Mouse (Mus musculus): ENCODE measurements around the gene Ggt1. TPM values are rescaled to one million over a fixed set of nuclear protein-coding genes. Genes with fewer than 3 reads are reported as not detected.

The Ggt1 gene
- polyA plus RNA-seq, 1 experiment from 2014 or later = 2.1 TPM

GRCm38 (mm10) chr10:75595981-75596380 lies 34.6 kb downstream of the Ggt1 start:
- no peak overlapping the region for H3K27ac ChIP-seq (ENCODE audit: low read depth, low read length)
- H3K4me1 ChIP-seq (ENCODE audit: control insufficient read depth, insufficient read depth, low read depth, low read length) = no peaks in the 10 kb centered on the region
- peaks cover 3% of the 10 kb centered on the region for H3K9me3 ChIP-seq (ENCODE audit: control insufficient read depth, low read length)
- H3K27me3 ChIP-seq (replicated peaks; ENCODE audit: control insufficient read depth, insufficient read depth, low read length) = no peaks in the 10 kb centered on the region
- 77% methylated on average over 8 of the region's 8 CpGs for WGBS
- H3K4me3 ChIP-seq (ENCODE audit: low read length) = no peak overlapping the region
- no peak overlapping the region for H3K4me2 ChIP-seq (ENCODE audit: low read length)
- no peak for ATAC-seq
- H3K9ac ChIP-seq (ENCODE audit: low read depth, low read length) = no peak overlapping the region
- no peaks in the 10 kb centered on the region for H3K36me3 ChIP-seq (ENCODE audit: control insufficient read depth, insufficient read depth, low read length)

GRCm38 (mm10) chr10:75600189-75600730 lies 38.9 kb downstream of the Ggt1 start:
- WGBS = 81% methylated on average over 7 of the region's 7 CpGs
- H3K9ac ChIP-seq (ENCODE audit: low read depth, low read length) = no peak overlapping the region
- no peaks in the 10 kb centered on the region for H3K27me3 ChIP-seq (replicated peaks; ENCODE audit: control insufficient read depth, insufficient read depth, low read length)
- H3K36me3 ChIP-seq (ENCODE audit: control insufficient read depth, insufficient read depth, low read length) = no peaks in the 10 kb centered on the region
- H3K4me1 ChIP-seq (ENCODE audit: control insufficient read depth, insufficient read depth, low read depth, low read length) = no peaks in the 10 kb centered on the region
- H3K4me2 ChIP-seq (ENCODE audit: low read length) = no peak overlapping the region
- H3K27ac ChIP-seq (ENCODE audit: low read depth, low read length) = no peak overlapping the region
- peaks cover 3% of the 10 kb centered on the region for H3K9me3 ChIP-seq (ENCODE audit: control insufficient read depth, low read length)
- no peak overlapping the region for H3K4me3 ChIP-seq (ENCODE audit: low read length)
- no peak for ATAC-seq

DNA sequence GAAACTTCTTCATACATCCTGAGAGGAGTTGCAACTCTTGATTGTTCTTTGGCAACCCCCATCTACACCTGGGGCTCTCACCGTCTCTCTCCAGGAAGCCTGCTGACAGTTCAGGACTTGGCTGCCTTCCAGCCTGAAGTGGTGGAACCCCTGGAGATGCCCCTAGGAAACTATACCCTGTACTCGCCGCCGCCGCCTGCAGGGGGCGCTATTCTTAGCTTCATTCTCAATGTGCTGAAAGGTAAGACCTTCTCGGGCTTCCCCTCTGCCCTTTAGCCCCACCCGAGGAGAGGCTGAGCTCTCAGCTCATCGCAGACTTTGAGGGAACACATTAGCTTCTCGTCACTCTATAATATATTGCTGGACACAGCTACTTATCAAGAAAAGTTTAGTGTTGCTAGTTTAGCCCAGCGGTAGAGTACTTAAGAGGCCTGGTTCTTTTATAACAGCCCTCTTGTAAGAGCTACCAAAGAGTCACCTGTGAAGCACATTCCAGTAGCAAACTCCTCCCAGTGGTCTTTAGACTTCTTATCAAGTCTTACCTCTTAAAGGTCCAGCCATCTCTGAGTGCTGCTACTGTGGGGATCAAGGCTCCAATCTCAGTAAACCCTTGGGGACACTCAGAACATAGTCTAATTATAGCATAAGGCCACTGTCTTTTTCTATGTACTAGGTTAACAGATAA lies 43.9 kb downstream of the Ggt1 start:
- no peaks in the 10 kb centered on the region for H3K27me3 ChIP-seq (replicated peaks; ENCODE audit: control insufficient read depth, insufficient read depth, low read length)
- H3K4me2 ChIP-seq (ENCODE audit: low read length) = no peak overlapping the region
- H3K27ac ChIP-seq (ENCODE audit: low read depth, low read length) = no peak overlapping the region
- no peaks in the 10 kb centered on the region for H3K9me3 ChIP-seq (ENCODE audit: control insufficient read depth, low read length)
- WGBS = 51% methylated on average over 11 of the region's 11 CpGs
- no peaks in the 10 kb centered on the region for H3K4me1 ChIP-seq (ENCODE audit: control insufficient read depth, insufficient read depth, low read depth, low read length)
- no peak overlapping the region for H3K4me3 ChIP-seq (ENCODE audit: low read length)
- no peaks in the 10 kb centered on the region for H3K36me3 ChIP-seq (ENCODE audit: control insufficient read depth, insufficient read depth, low read length)
- no peak for ATAC-seq
- no peak overlapping the region for H3K9ac ChIP-seq (ENCODE audit: low read depth, low read length)

DNA sequence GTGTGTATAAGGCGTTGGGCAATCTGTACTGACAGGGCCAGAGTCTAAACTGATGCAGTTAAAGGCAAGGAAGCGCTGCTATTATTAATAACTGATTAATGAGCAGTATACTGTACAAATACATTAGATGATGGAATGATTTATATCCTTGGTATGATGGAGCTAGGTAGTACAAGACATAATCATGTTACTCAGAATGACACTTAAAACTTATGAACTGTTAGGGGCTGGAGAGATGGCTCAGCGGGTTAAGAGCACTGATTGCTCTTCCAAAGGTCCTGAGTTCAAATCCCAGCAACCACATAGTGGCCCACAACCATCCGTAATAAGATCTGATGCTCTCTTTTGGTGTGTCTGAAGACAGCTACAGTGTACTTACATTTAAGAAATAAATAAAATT lies 45.8 kb downstream of the Ggt1 start:
- WGBS = 89% methylated on average over 4 of the region's 4 CpGs
- no peaks in the 10 kb centered on the region for H3K27me3 ChIP-seq (replicated peaks; ENCODE audit: control insufficient read depth, insufficient read depth, low read length)
- no peak overlapping the region for H3K27ac ChIP-seq (ENCODE audit: low read depth, low read length)
- no peaks in the 10 kb centered on the region for H3K4me1 ChIP-seq (ENCODE audit: control insufficient read depth, insufficient read depth, low read depth, low read length)
- no peaks in the 10 kb centered on the region for H3K9me3 ChIP-seq (ENCODE audit: control insufficient read depth, low read length)
- H3K36me3 ChIP-seq (ENCODE audit: control insufficient read depth, insufficient read depth, low read length) = no peaks in the 10 kb centered on the region
- H3K4me2 ChIP-seq (ENCODE audit: low read length) = no peak overlapping the region
- H3K9ac ChIP-seq (ENCODE audit: low read depth, low read length) = no peak overlapping the region
- ATAC-seq = no peak
- H3K4me3 ChIP-seq (ENCODE audit: low read length) = no peak overlapping the region

- Histone ChIP-seq H3K4me3 (ENCODE audit: low read length) (no peak overlapping the region), H3K27me3 (replicated peaks; ENCODE audit: control insufficient read depth, insufficient read depth, low read length) (no peaks in the 10 kb centered on the region), H3K4me1 (ENCODE audit: control insufficient read depth, insufficient read depth, low read depth, low read length) (no peaks in the 10 kb centered on the region), H3K27ac (ENCODE audit: low read depth, low read length) (no peak overlapping the region), H3K9me3 (ENCODE audit: control insufficient read depth, low read length) (no peaks in the 10 kb centered on the region), H3K4me2 (ENCODE audit: low read length) (no peak overlapping the region), H3K9ac (ENCODE audit: low read depth, low read length) (no peak overlapping the region), H3K36me3 (ENCODE audit: control insufficient read depth, insufficient read depth, low read length) (no peaks in the 10 kb centered on the region)
- 89% methylated on average over 11 of the region's 11 CpGs for WGBS
- no peak for ATAC-seq
Observed at GRCm38 (mm10) chr10:75608975-75609374, 47.6 kb downstream of the Ggt1 start.

- H3K4me1 ChIP-seq (ENCODE audit: control insufficient read depth, insufficient read depth, low read depth, low read length) = no peaks in the 10 kb centered on the region
- H3K27me3 ChIP-seq (replicated peaks; ENCODE audit: control insufficient read depth, insufficient read depth, low read length) = no peaks in the 10 kb centered on the region
- H3K9me3 ChIP-seq (ENCODE audit: control insufficient read depth, low read length) = no peaks in the 10 kb centered on the region
- H3K4me3 ChIP-seq (ENCODE audit: low read length) = no peak overlapping the region
- no peak overlapping the region for H3K27ac ChIP-seq (ENCODE audit: low read depth, low read length)
- H3K36me3 ChIP-seq (ENCODE audit: control insufficient read depth, insufficient read depth, low read length) = no peaks in the 10 kb centered on the region
- H3K9ac ChIP-seq (ENCODE audit: low read depth, low read length) = no peak overlapping the region
- WGBS = 65% methylated on average over 7 of the region's 7 CpGs
- H3K4me2 ChIP-seq (ENCODE audit: low read length) = no peak overlapping the region
- no peak for ATAC-seq
Observed at GRCm38 (mm10) chr10:75610486-75610885, 49.1 kb downstream of the Ggt1 start.

DNA sequence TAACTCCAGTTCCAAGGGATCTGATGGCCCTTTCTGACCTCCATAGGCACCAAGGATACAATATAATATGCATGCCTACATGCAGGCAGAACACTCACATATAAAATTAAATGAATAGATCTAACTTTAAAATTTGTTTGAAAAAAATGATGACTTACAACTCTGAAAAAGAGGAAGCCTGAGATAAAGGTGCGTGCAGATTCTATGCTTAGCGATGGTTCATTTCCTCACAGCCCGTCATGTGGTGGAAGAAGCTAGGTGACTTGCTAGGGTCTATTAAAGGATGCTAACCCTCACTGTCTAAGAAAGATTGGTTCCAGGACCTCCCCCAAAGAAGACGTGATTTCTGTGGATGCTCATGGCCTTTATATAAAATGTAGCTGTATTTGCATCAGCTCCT lies 54.6 kb downstream of the Ggt1 start:
- Histone ChIP-seq H3K36me3 (ENCODE audit: control insufficient read depth, insufficient read depth, low read length) (no peaks in the 10 kb centered on the region), H3K4me2 (ENCODE audit: low read length) (no peak overlapping the region), H3K9ac (ENCODE audit: low read depth, low read length) (no peak overlapping the region), H3K9me3 (ENCODE audit: control insufficient read depth, low read length) (no peaks in the 10 kb centered on the region), H3K27me3 (replicated peaks; ENCODE audit: control insufficient read depth, insufficient read depth, low read length) (no peaks in the 10 kb centered on the region), H3K4me1 (ENCODE audit: control insufficient read depth, insufficient read depth, low read depth, low read length) (no peaks in the 10 kb centered on the region), H3K4me3 (ENCODE audit: low read length) (no peak overlapping the region), H3K27ac (ENCODE audit: low read depth, low read length) (no peak overlapping the region)
- no peak for ATAC-seq
- WGBS = 90% methylated on average over 4 of the region's 4 CpGs

- H3K4me3 ChIP-seq (ENCODE audit: low read length) = no peak overlapping the region
- no peak for ATAC-seq
- H3K9me3 ChIP-seq (ENCODE audit: control insufficient read depth, low read length) = no peaks in the 10 kb centered on the region; the same call in 1 of the 2 replicates
- H3K4me2 ChIP-seq (ENCODE audit: low read length) = no peak overlapping the region
- no peak overlapping the region for H3K9ac ChIP-seq (ENCODE audit: low read depth, low read length)
- no peaks in the 10 kb centered on the region for H3K27me3 ChIP-seq (replicated peaks; ENCODE audit: control insufficient read depth, insufficient read depth, low read length)
- H3K27ac ChIP-seq (ENCODE audit: low read depth, low read length) = no peak overlapping the region
- 53% methylated on average over 3 of the region's 3 CpGs for WGBS
- no peaks in the 10 kb centered on the region for H3K36me3 ChIP-seq (ENCODE audit: control insufficient read depth, insufficient read depth, low read length)
- no peaks in the 10 kb centered on the region for H3K4me1 ChIP-seq (ENCODE audit: control insufficient read depth, insufficient read depth, low read depth, low read length)
Observed at GRCm38 (mm10) chr10:75620818-75621217, 59.4 kb downstream of the Ggt1 start.

- Histone ChIP-seq H3K27ac (ENCODE audit: low read depth, low read length) (no peak overlapping the region), H3K4me3 (ENCODE audit: low read length) (no peak overlapping the region), H3K36me3 (ENCODE audit: control insufficient read depth, insufficient read depth, low read length) (no peaks in the 10 kb centered on the region), H3K27me3 (replicated peaks; ENCODE audit: control insufficient read depth, insufficient read depth, low read length) (no peaks in the 10 kb centered on the region), H3K9ac (ENCODE audit: low read depth, low read length) (no peak overlapping the region), H3K9me3 (ENCODE audit: control insufficient read depth, low read length) (no peaks in the 10 kb centered on the region; the same call in 1 of the 2 replicates), H3K4me2 (ENCODE audit: low read length) (no peak overlapping the region), H3K4me1 (ENCODE audit: control insufficient read depth, insufficient read depth, low read depth, low read length) (no peaks in the 10 kb centered on the region)
- 68% methylated on average over 6 of the region's 6 CpGs for WGBS
- no peak for ATAC-seq
Observed at GRCm38 (mm10) chr10:75625920-75626319, 64.5 kb downstream of the Ggt1 start.

All from hindbrain, embryonic 16.5 days (tissue).